Mouse (Mus musculus) embryo, embryonic 11.5 days (tissue): ENCODE measurements around the gene Adgrf3.
"Not testable (repeated sequence)": the region's sequence is repeated elsewhere in the genome, so short reads cannot be mapped to it uniquely, and the experiment has no call there.

Source experiments
- DNase-seq: peaks from one replicate; pipeline ENCODE4 v3.0.0-alpha.2; 2012; ENCODE audit warnings: low read depth, low spot score

The Adgrf3 gene

GRCm38 (mm10) chr5:30205493-30205892 is at the start of gene Adgrf3:
Gene Adgrf3 (minus strand): TSS chr5:30205722.
- no peak for DNase-seq

GRCm38 (mm10) chr5:30247666-30248065 is 42.1 kb upstream of the Adgrf3 start:
- no peak for DNase-seq

- DNase-seq: no peak
These were observed 40.4 kb upstream of the Adgrf3 start for GRCm38 (mm10) chr5:30245861-30246416.

GRCm38 (mm10) chr5:30243741-30244140 is 38.2 kb upstream of the Adgrf3 start:
- DNase-seq: no peak

GRCm38 (mm10) chr5:30242410-30242809 is 36.9 kb upstream of the Adgrf3 start:
- no peak for DNase-seq

- DNase-seq: no peak
These were observed 35.0 kb upstream of the Adgrf3 start for GRCm38 (mm10) chr5:30240552-30240951.

- DNase-seq: no peak
These were observed 33.0 kb upstream of the Adgrf3 start for GRCm38 (mm10) chr5:30238533-30238932.

GRCm38 (mm10) chr5:30235641-30236126 is 30.2 kb upstream of the Adgrf3 start:
- DNase-seq: no peak

GRCm38 (mm10) chr5:30233979-30234378 is 28.5 kb upstream of the Adgrf3 start:
- no peak for DNase-seq

- peak; percentile 19 for DNase-seq
These were observed 27.5 kb upstream of the Adgrf3 start for GRCm38 (mm10) chr5:30233042-30233441.

GRCm38 (mm10) chr5:30232271-30232971 is 26.9 kb upstream of the Adgrf3 start, which contains the start of gene Selenoi:
Gene Selenoi (plus strand): TSS chr5:30232581.
- DNase-seq: peak; percentile 96

GRCm38 (mm10) chr5:30231891-30232270 is 26.4 kb upstream of the Adgrf3 start:
- no peak for DNase-seq

GRCm38 (mm10) chr5:30230901-30231300 is 25.4 kb upstream of the Adgrf3 start:
- no peak for DNase-seq

GRCm38 (mm10) chr5:30222681-30223080 is 17.2 kb upstream of the Adgrf3 start:
- DNase-seq: no peak

- no peak for DNase-seq
These were observed 15.1 kb upstream of the Adgrf3 start for GRCm38 (mm10) chr5:30220666-30221065.

GRCm38 (mm10) chr5:30219715-30220114 is 14.2 kb upstream of the Adgrf3 start:
- no peak for DNase-seq

GRCm38 (mm10) chr5:30215970-30216369 is 10.4 kb upstream of the Adgrf3 start:
- no peak for DNase-seq

GRCm38 (mm10) chr5:30214889-30215288 is 9.4 kb upstream of the Adgrf3 start:
- peak; percentile 42 for DNase-seq

GRCm38 (mm10) chr5:30210758-30211157 is 5.2 kb upstream of the Adgrf3 start:
- DNase-seq: not testable (repeated sequence)

- DNase-seq: no peak
These were observed 1.8 kb upstream of the Adgrf3 start for GRCm38 (mm10) chr5:30207276-30207675.

GRCm38 (mm10) chr5:30205034-30205433 is 488 bp downstream of the Adgrf3 start:
- no peak for DNase-seq

- no peak for DNase-seq
These were observed 1.1 kb downstream of the Adgrf3 start for GRCm38 (mm10) chr5:30204441-30204840.

- no peak for DNase-seq
These were observed 2.2 kb downstream of the Adgrf3 start for GRCm38 (mm10) chr5:30203216-30203885.
